Mouse (Mus musculus) lung, postnatal 0 days (tissue): ENCODE data around the gene Ypel2.

Experiments
- CTCF ChIP-seq: IDR thresholded peaks from 2 replicates; pipeline ENCODE4 v1.5.1; 2016; ENCODE audit warnings: antibody characterized with exemption, mild to moderate bottlenecking
- EP300 ChIP-seq: IDR thresholded peaks from 2 replicates; pipeline ENCODE4 v1.6.1; 2016; ENCODE audit warnings: antibody characterized with exemption, mild to moderate bottlenecking, control low read depth

GRCm38 (mm10) chr11:87020449-87020848 lies 26.9 kb upstream of the Ypel2 start:
- TF ChIP-seq EP300: no peak
- TF ChIP-seq CTCF: peak; percentile 50
